Mouse (Mus musculus): ENCODE results near the gene Eif3d. TPM values are rescaled to one million over a fixed set of nuclear protein-coding genes. Genes with fewer than 3 reads are reported as not detected.

Eif3d gene
- 107 TPM for polyA plus RNA-seq (2015; fragmentation: Illumina TruSeq; extraction: RNeasy Lipid Tissue Mini Kit (QIAGEN cat#74804); ENCODE audit: low read depth, low replicate concordance)

DNA sequence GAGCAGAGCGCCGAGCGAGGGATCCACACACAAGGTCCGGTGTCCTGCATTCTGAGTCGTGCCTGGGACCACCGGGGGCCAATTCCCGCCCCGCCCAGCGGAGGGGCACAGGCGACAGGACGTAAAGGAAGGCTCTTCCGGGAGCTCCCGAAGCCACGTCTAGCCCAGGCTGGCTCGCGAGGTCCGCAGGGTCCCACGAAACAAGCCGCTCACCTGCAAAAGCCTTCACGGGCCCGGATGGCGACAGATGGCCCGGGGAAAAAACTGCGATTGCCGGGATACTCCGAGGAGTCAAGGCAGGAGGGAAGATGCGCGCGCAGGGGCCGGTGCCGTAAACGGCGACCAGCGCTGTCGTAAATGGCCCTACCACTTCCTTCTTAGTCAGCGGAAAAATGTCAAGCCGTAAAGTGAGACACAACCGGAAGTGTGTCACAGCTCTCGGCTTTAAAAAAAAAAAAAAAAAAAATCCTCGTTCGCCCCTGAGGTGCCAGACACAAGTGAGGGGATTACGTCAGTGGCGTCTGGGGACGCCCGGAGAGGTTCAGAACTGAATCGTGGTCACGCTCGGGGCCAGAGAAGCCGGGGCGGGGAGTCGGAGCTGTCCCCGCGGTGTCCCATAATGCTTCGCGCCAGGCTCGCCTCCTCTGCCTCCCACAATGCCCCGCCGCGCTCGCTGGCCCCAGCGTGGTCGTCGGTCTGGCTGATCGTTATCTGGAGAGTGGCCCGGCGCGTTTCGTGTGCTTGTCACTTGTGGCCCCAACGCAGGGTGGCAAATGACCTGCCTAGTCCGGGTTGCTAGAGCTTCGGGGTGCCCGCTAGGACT is at the start of gene Eif3d:
Gene Eif3d, minus strand, starts transcription at position 344 of the 823 bp plus-strand sequence.

GRCm38 (mm10) chr15:77956404-77956901 is 14.2 kb downstream of the Eif3d start, which contains the start of gene Foxred2:
Foxred2 (minus strand) TSS chr15:77956722.

DNA sequence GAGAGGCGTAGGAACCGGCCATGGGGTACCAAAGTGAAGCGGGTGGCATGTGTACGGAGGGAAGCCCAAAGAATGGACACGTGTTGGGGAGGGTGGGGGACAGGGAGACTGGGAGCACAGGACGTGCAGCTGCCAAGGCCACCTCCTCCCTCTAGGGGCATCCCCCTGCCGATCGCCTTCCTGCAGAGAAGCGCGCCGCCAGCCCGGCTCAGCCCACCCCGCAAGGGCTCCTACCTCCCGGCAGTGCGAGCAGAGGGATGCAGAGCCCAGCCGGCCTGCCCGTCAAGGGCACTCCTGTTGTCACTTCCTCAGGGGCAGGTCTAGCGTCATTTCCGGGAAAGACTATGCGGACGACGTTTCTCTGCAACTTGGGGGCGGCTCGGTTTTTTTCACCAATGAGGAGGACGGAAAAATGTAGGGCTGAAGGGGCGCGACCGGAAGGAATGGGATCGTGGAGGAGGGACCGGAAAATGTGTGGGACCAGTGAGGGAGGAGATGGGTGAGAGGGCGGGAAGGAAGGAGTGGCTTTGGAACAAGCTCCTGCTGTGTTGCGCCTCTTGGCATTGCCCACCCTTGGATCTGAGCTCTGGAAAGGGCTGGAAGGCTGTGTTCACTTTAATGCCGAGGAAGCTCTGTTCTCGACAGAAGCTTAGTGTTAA is 41.8 kb downstream of the Eif3d start, which contains the start of gene Txn2:
Gene Txn2, minus strand, starts transcription at position 334 of the 659 bp plus-strand sequence.

Other genes with a start within 250 kb of the Eif3d start
- not detected for gene Apol9b, start 241.8 kb downstream of the Eif3d start, polyA plus RNA-seq (2015; fragmentation: Illumina TruSeq; extraction: RNeasy Lipid Tissue Mini Kit (QIAGEN cat#74804); ENCODE audit: low read depth, low replicate concordance)
- 4.6 TPM for gene Apol8, start 213.8 kb downstream of the Eif3d start, polyA plus RNA-seq (2015; fragmentation: Illumina TruSeq; extraction: RNeasy Lipid Tissue Mini Kit (QIAGEN cat#74804); ENCODE audit: low read depth, low replicate concordance)
- gene Myh9, start 128.6 kb downstream of the Eif3d start, polyA plus RNA-seq (2015; fragmentation: Illumina TruSeq; extraction: RNeasy Lipid Tissue Mini Kit (QIAGEN cat#74804); ENCODE audit: low read depth, low replicate concordance): 23.2 TPM
- 218 TPM for gene Txn2, start 41.8 kb downstream of the Eif3d start, polyA plus RNA-seq (2015; fragmentation: Illumina TruSeq; extraction: RNeasy Lipid Tissue Mini Kit (QIAGEN cat#74804); ENCODE audit: low read depth, low replicate concordance)
- gene Foxred2, start 14.1 kb downstream of the Eif3d start, polyA plus RNA-seq (2015; fragmentation: Illumina TruSeq; extraction: RNeasy Lipid Tissue Mini Kit (QIAGEN cat#74804); ENCODE audit: low read depth, low replicate concordance): 10.3 TPM
- 37.5 TPM for gene Cacng2, start 149.2 kb upstream of the Eif3d start, polyA plus RNA-seq (2015; fragmentation: Illumina TruSeq; extraction: RNeasy Lipid Tissue Mini Kit (QIAGEN cat#74804); ENCODE audit: low read depth, low replicate concordance)
- 48.2 TPM for gene Ift27, start 203.3 kb upstream of the Eif3d start, polyA plus RNA-seq (2015; fragmentation: Illumina TruSeq; extraction: RNeasy Lipid Tissue Mini Kit (QIAGEN cat#74804); ENCODE audit: low read depth, low replicate concordance)
- 239 TPM for gene Pvalb, start 235.6 kb upstream of the Eif3d start, polyA plus RNA-seq (2015; fragmentation: Illumina TruSeq; extraction: RNeasy Lipid Tissue Mini Kit (QIAGEN cat#74804); ENCODE audit: low read depth, low replicate concordance)

Data from brain, adult 10 weeks (tissue).